Mouse (Mus musculus) right cerebral cortex, postnatal 10 days (tissue): ENCODE measurements around the gene Whrn.

Source experiments
- DNase-seq, 2 experiments: peaks; one replicate each; pipeline ENCODE4 v3.0.0; 2021; ENCODE audit warnings: low spot score in 2 of 2

Whrn gene

GRCm38 (mm10) chr4:63495915-63496278, at the start of gene Whrn:
Gene Whrn, minus strand, starts transcription at chr4:63495991.
- DNase-seq = peak; percentile 78 to 85

- no peak for DNase-seq
Measured at GRCm38 (mm10) chr4:63545231-63545958, 49.6 kb upstream of the Whrn start.

GRCm38 (mm10) chr4:63544494-63545230, 48.9 kb upstream of the Whrn start, which contains the start of gene Atp6v1g1:
Gene Atp6v1g1, plus strand, starts transcription at chr4:63544772.
- peak; percentile 97 for DNase-seq

- DNase-seq = peak in 1 of 2 experiments; percentile 63
Measured at GRCm38 (mm10) chr4:63543746-63544493, 48.1 kb upstream of the Whrn start.

GRCm38 (mm10) chr4:63542209-63542608, 46.4 kb upstream of the Whrn start:
- DNase-seq = no peak

GRCm38 (mm10) chr4:63537602-63538001, 41.8 kb upstream of the Whrn start:
- no peak for DNase-seq

GRCm38 (mm10) chr4:63530409-63530808, 34.6 kb upstream of the Whrn start:
- no peak for DNase-seq

- DNase-seq = peak; percentile 54 to 75
Measured at GRCm38 (mm10) chr4:63528946-63529345, 33.2 kb upstream of the Whrn start.

- no peak for DNase-seq
Measured at GRCm38 (mm10) chr4:63525514-63525913, 29.7 kb upstream of the Whrn start.

GRCm38 (mm10) chr4:63521813-63522419, 26.1 kb upstream of the Whrn start:
- DNase-seq = no peak

- no peak for DNase-seq
Measured at GRCm38 (mm10) chr4:63515021-63515420, 19.2 kb upstream of the Whrn start.

GRCm38 (mm10) chr4:63514454-63514984, 18.7 kb upstream of the Whrn start:
- no peak for DNase-seq

- no peak for DNase-seq
Measured at GRCm38 (mm10) chr4:63512921-63513320, 17.1 kb upstream of the Whrn start.

GRCm38 (mm10) chr4:63508232-63508631, 12.4 kb upstream of the Whrn start:
- DNase-seq = peak; percentile 54 to 73

- DNase-seq = no peak
Measured at GRCm38 (mm10) chr4:63507478-63507877, 11.7 kb upstream of the Whrn start.

- DNase-seq = no peak
Measured at GRCm38 (mm10) chr4:63503949-63504348, 8.2 kb upstream of the Whrn start.

GRCm38 (mm10) chr4:63501050-63501449, 5.3 kb upstream of the Whrn start:
- no peak for DNase-seq

- DNase-seq = no peak
Measured at GRCm38 (mm10) chr4:63498346-63498745, 2.6 kb upstream of the Whrn start.

- DNase-seq = no peak
Measured at GRCm38 (mm10) chr4:63496312-63496711, 521 bp upstream of the Whrn start.

- peak; percentile 57 to 62 for DNase-seq
Measured at GRCm38 (mm10) chr4:63494967-63495914, 550 bp downstream of the Whrn start.
